Mouse (Mus musculus): ENCODE results near the gene Park7. TPM values are rescaled to one million over a fixed set of nuclear protein-coding genes. Genes with fewer than 3 reads are reported as not detected.

Gene Park7
- polyA plus RNA-seq, 1 experiment from 2014 or later = 449 TPM

GRCm38 (mm10) chr4:150927789-150928188 is 13.6 kb upstream of the Park7 start:
- no peak overlapping the region for H3K27ac ChIP-seq
- 0 out of 2 replicates have a peak, but pooled peaks cover 4% of the 10 kb centered on the region for H3K4me1 ChIP-seq (replicated peaks)
- 72% methylated on average over 10 of the region's 10 CpGs for WGBS
- no peaks in the 10 kb centered on the region for H3K36me3 ChIP-seq
- H3K9me3 ChIP-seq = no peaks in the 10 kb centered on the region
- no peak for DNase-seq (ENCODE audit: low spot score)
- H3K27me3 ChIP-seq (ENCODE audit: insufficient read depth, poor library complexity, severe bottlenecking) = no peaks in the 10 kb centered on the region
- no peak overlapping the region for H3K4me3 ChIP-seq

- Histone ChIP-seq H3K4me3 (no peak overlapping the region), H3K9me3 (no peaks in the 10 kb centered on the region), H3K27me3 (ENCODE audit: insufficient read depth, poor library complexity, severe bottlenecking) (no peaks in the 10 kb centered on the region), H3K27ac (no peak overlapping the region), H3K36me3 (no peaks in the 10 kb centered on the region), H3K4me1 (replicated peaks) (0 out of 2 replicates have a peak, but pooled peaks cover 4% of the 10 kb centered on the region)
- DNase-seq (ENCODE audit: low spot score) = peak; percentile 23
- WGBS = 56% methylated on average over 14 of the region's 14 CpGs
These were observed 12.9 kb upstream of the Park7 start for GRCm38 (mm10) chr4:150926924-150927705.

GRCm38 (mm10) chr4:150925923-150926322 is 11.7 kb upstream of the Park7 start:
- Histone ChIP-seq H3K36me3 (no peaks in the 10 kb centered on the region), H3K4me1 (replicated peaks) (0 out of 2 replicates have a peak, but pooled peaks cover 9% of the 10 kb centered on the region), H3K9me3 (no peaks in the 10 kb centered on the region), H3K4me3 (no peak overlapping the region), H3K27me3 (ENCODE audit: insufficient read depth, poor library complexity, severe bottlenecking) (no peaks in the 10 kb centered on the region), H3K27ac (no peak overlapping the region)
- DNase-seq (ENCODE audit: low spot score) = no peak
- 57% methylated on average over 5 of the region's 5 CpGs for WGBS

- H3K36me3 ChIP-seq = no peaks in the 10 kb centered on the region
- 0 out of 2 replicates have a peak, but pooled peaks cover 13% of the 10 kb centered on the region for H3K4me1 ChIP-seq (replicated peaks)
- H3K4me3 ChIP-seq = no peak overlapping the region
- H3K9me3 ChIP-seq = no peaks in the 10 kb centered on the region
- no peak overlapping the region for H3K27ac ChIP-seq
- no peak for DNase-seq (ENCODE audit: low spot score)
- no peaks in the 10 kb centered on the region for H3K27me3 ChIP-seq (ENCODE audit: insufficient read depth, poor library complexity, severe bottlenecking)
- 87% methylated on average over 6 of the region's 6 CpGs for WGBS
These were observed 10.7 kb upstream of the Park7 start for GRCm38 (mm10) chr4:150924936-150925335.

- 86% methylated on average over 13 of the region's 13 CpGs for WGBS
- DNase-seq (ENCODE audit: low spot score) = no peak
- no peak overlapping the region for H3K4me3 ChIP-seq
- H3K27me3 ChIP-seq (ENCODE audit: insufficient read depth, poor library complexity, severe bottlenecking) = no peaks in the 10 kb centered on the region
- no peak overlapping the region for H3K27ac ChIP-seq
- H3K9me3 ChIP-seq = no peaks in the 10 kb centered on the region
- no peaks in the 10 kb centered on the region for H3K36me3 ChIP-seq
- H3K4me1 ChIP-seq (replicated peaks) = 0 out of 2 replicates have a peak, but pooled peaks cover 13% of the 10 kb centered on the region
These were observed 10.1 kb upstream of the Park7 start for GRCm38 (mm10) chr4:150924308-150924707.

- DNase-seq (ENCODE audit: low spot score) = no peak
- Histone ChIP-seq H3K4me3 (no peak overlapping the region), H3K4me1 (replicated peaks) (0 out of 2 replicates have a peak, but pooled peaks cover 12% of the 10 kb centered on the region), H3K9me3 (no peaks in the 10 kb centered on the region), H3K27ac (no peak overlapping the region), H3K36me3 (no peaks in the 10 kb centered on the region), H3K27me3 (ENCODE audit: insufficient read depth, poor library complexity, severe bottlenecking) (no peaks in the 10 kb centered on the region)
- WGBS = 82% methylated on average over 8 of the region's 8 CpGs
These were observed 7.0 kb upstream of the Park7 start for GRCm38 (mm10) chr4:150921206-150921605.

- H3K27ac ChIP-seq = no peak overlapping the region
These were observed 3.2 kb upstream of the Park7 start for GRCm38 (mm10) chr4:150917336-150918027.

GRCm38 (mm10) chr4:150915181-150915906 is 1.1 kb upstream of the Park7 start:
- H3K27ac ChIP-seq = peak overlapping the region; percentile 94
- H3K9me3 ChIP-seq = no peaks in the 10 kb centered on the region
- WGBS = 64% methylated on average over 10 of the region's 10 CpGs

More at GRCm38 (mm10) chr4:150917336-150918027, 3.2 kb upstream of the Park7 start:
- no peaks in the 10 kb centered on the region for H3K27me3 ChIP-seq (ENCODE audit: insufficient read depth, poor library complexity, severe bottlenecking)
- no peaks in the 10 kb centered on the region for H3K9me3 ChIP-seq
- H3K36me3 ChIP-seq = no peaks in the 10 kb centered on the region
- WGBS = 75% methylated on average over 8 of the region's 8 CpGs
- no peak for DNase-seq (ENCODE audit: low spot score)
- H3K4me1 ChIP-seq (replicated peaks) = peaks cover 34% of the 10 kb centered on the region
- no peak overlapping the region for H3K4me3 ChIP-seq

GRCm38 (mm10) chr4:150913743-150914142 is 494 bp downstream of the Park7 start:
- whole genome bisulfite sequencing = 25% methylated on average over 12 of the region's 12 CpGs
- Histone ChIP-seq H3K27me3 (ENCODE audit: insufficient read depth, poor library complexity, severe bottlenecking) (no peaks in the 10 kb centered on the region), H3K27ac (peak overlapping the region; percentile 94), H3K4me3 (peak overlapping the region; percentile 75), H3K9me3 (no peaks in the 10 kb centered on the region), H3K4me1 (replicated peaks) (peaks cover 38% of the 10 kb centered on the region), H3K36me3 (no peaks in the 10 kb centered on the region)
- DNase-seq (ENCODE audit: low spot score) = no peak

More at GRCm38 (mm10) chr4:150915181-150915906, 1.1 kb upstream of the Park7 start:
- Histone ChIP-seq H3K4me1 (replicated peaks) (peaks cover 25% of the 10 kb centered on the region), H3K27me3 (ENCODE audit: insufficient read depth, poor library complexity, severe bottlenecking) (no peaks in the 10 kb centered on the region), H3K36me3 (no peaks in the 10 kb centered on the region), H3K4me3 (peak overlapping the region; percentile 75)
- no peak for DNase-seq (ENCODE audit: low spot score)

- H3K27me3 ChIP-seq (ENCODE audit: insufficient read depth, poor library complexity, severe bottlenecking) = no peaks in the 10 kb centered on the region
These were observed 3.9 kb downstream of the Park7 start for GRCm38 (mm10) chr4:150910164-150910951.

GRCm38 (mm10) chr4:150909451-150910156 is 4.6 kb downstream of the Park7 start:
- under 1% methylated on average over 56 of the region's 56 CpGs for WGBS
- Histone ChIP-seq H3K4me3 (peak overlapping the region; percentile 88), H3K36me3 (peaks cover 31% of the 10 kb centered on the region), H3K4me1 (replicated peaks) (peaks cover 34% of the 10 kb centered on the region), H3K9me3 (no peaks in the 10 kb centered on the region), H3K27ac (peak overlapping the region; percentile 93), H3K27me3 (ENCODE audit: insufficient read depth, poor library complexity, severe bottlenecking) (no peaks in the 10 kb centered on the region)
- peak; percentile 100 for DNase-seq (ENCODE audit: low spot score)

More at GRCm38 (mm10) chr4:150910164-150910951, 3.9 kb downstream of the Park7 start:
- Histone ChIP-seq H3K4me3 (peak overlapping the region; percentile 88), H3K9me3 (no peaks in the 10 kb centered on the region), H3K4me1 (replicated peaks) (peaks cover 40% of the 10 kb centered on the region), H3K36me3 (peaks cover 25% of the 10 kb centered on the region), H3K27ac (peak overlapping the region; percentile 93)
- DNase-seq (ENCODE audit: low spot score) = no peak
- 85% methylated on average over 19 of the region's 19 CpGs for WGBS
